In genomic region chr13:45623846-45624245, GRCm38 (mm10) we compare ENCODE assay signal across 13 mouse cellular contexts.
DNase-seq lines count a peak whose midpoint lies in the region; TF ChIP-seq lines count a peak whose summit lies in the region.
"Had no signal": no experiment of that assay in that cellular context is flagged by ENCODE, and none has a peak within 500 bp of the region (broad histone marks: within the 10 kb centered on the region; RNA-seq: fewer than 3 reads in every experiment).

No protein-coding gene starts in this region.

- no peaks in the 10 kb centered on the region for H3K36me3 ChIP-seq in ES-E14 (ENCODE audit: control insufficient read depth, insufficient read depth, low read length, poor library complexity, severe bottlenecking)
- H3K36me3 ChIP-seq: limb, embryonic 15.5 days had no signal

- no peak overlapping the region for H3K9ac ChIP-seq in ES-E14 (ENCODE audit: insufficient read depth, low read depth, low read length, poor library complexity, severe bottlenecking)
- H3K9ac ChIP-seq: limb, embryonic 15.5 days had no signal

- TF ChIP-seq CTCF in left cerebral cortex, adult 2 months (IDR thresholded peaks at IDR 0.05), result no peak

- H3K27ac ChIP-seq in left cerebral cortex, adult 2 months, result peak overlapping the region; percentile 3; the same call in 1 of the 2 replicates
- H3K27ac ChIP-seq in ES-E14 (ENCODE audit: insufficient read depth, low read depth, low read length, poor library complexity, severe bottlenecking), result no peak overlapping the region
- H3K27ac ChIP-seq: limb, embryonic 15.5 days had no signal

- DNase-seq in left cerebral cortex, adult 2 months (ENCODE audit: extremely low spot score in 1 of 2, low spot score in 2 of 2), result no peak
- no peak for DNase-seq in left cerebral cortex, postnatal 4 days
- no peak for DNase-seq in ES-E14 (ENCODE audit: low read depth, low spot score)
- DNase-seq in c-Kit-positive CD71-positive TER-119-negative erythroid progenitor cells, embryonic 14.5 days (ENCODE audit: low read depth), result peak; percentile 11
- DNase-seq in mesoderm, embryonic 11.5 days (ENCODE audit: low read depth, low spot score), result peak; percentile 48
- DNase-seq in gastrocnemius, postnatal 10 days, result no peak
- DNase-seq in kidney, postnatal 10 days, result no peak
- DNase-seq in urinary bladder, postnatal 14 days (ENCODE audit: low spot score), result no peak
- DNase-seq: embryo, embryonic 11 days; gastrocnemius, postnatal 36 days; retina, postnatal 1 day; thymus, postnatal 36 days had no signal

- in situ Hi-C loops in ES-E14 (cut with MboI; ENCODE audit: low sequenced_read_pairs in 2 of 2, unreplicated experiment in 2 of 2), result no loop called here

- intact Hi-C loops in left cerebral cortex, adult 2 months (cut with DNase I), result no loop called here
- intact Hi-C loops in left cerebral cortex, postnatal 4 days (cut with DNase I), result no loop called here

- no peaks in the 10 kb centered on the region for H3K9me3 ChIP-seq in ES-E14 (ENCODE audit: control insufficient read depth, insufficient read depth, low read depth, low read length)
- H3K9me3 ChIP-seq: limb, embryonic 15.5 days had no signal

- no peaks in the 10 kb centered on the region; a peak in 1 of 4 replicates for H3K4me1 ChIP-seq in ES-E14 (ENCODE audit: control insufficient read depth in 2 of 2, insufficient read depth in 2 of 2, low read length in 2 of 2, poor library complexity in 1 of 2)
- H3K4me1 ChIP-seq: limb, embryonic 15.5 days had no signal

- no peak overlapping the region for H3K4me3 ChIP-seq in left cerebral cortex, adult 2 months
- H3K4me3 ChIP-seq in ES-E14 (ENCODE audit: insufficient read depth in 1 of 2, low read depth in 1 of 2, low read length in 2 of 2, poor library complexity in 1 of 2, severe bottlenecking in 1 of 2), result no peak overlapping the region
- H3K4me3 ChIP-seq: limb, embryonic 15.5 days had no signal

TF ChIP-seq in ES-E14, 5 proteins besides CTCF, POLR2A, EP300 and RAD21:
- TF ChIP-seq MAFK (IDR thresholded peaks at IDR 0.05; ENCODE audit: insufficient read depth, low read depth, low read length) (peak; percentile 99), CHD2 (IDR thresholded peaks at IDR 0.05; ENCODE audit: low read depth, low read length) (no peak)

Comparison
In these comparisons a context has a peak if more than half of its experiments do, and no peak if none do; other contexts are left out.
1. DNase-seq: peak in c-Kit-positive CD71-positive TER-119-negative erythroid progenitor cells, embryonic 14.5 days (single experiment) and mesoderm, embryonic 11.5 days (single experiment); none in left cerebral cortex, adult 2 months (0 of 2), left cerebral cortex, postnatal 4 days (single experiment), ES-E14 (single experiment), gastrocnemius, postnatal 10 days (single experiment), kidney, postnatal 10 days (single experiment) and urinary bladder, postnatal 14 days (single experiment).